Mouse (Mus musculus): Measurements from ENCODE around the gene Spcs2.

The Spcs2 gene

GRCm38 (mm10) chr7:99863362-99863761 lies at the start of gene Spcs2:
TSS of gene Spcs2 (minus strand) at chr7:99863462.
- no peak for DNase-seq

- DNase-seq = no peak
These were observed 47.8 kb upstream of the Spcs2 start for GRCm38 (mm10) chr7:99911038-99911437.

GRCm38 (mm10) chr7:99907463-99907862 lies 44.2 kb upstream of the Spcs2 start:
- DNase-seq = no peak

GRCm38 (mm10) chr7:99906346-99906745 lies 43.1 kb upstream of the Spcs2 start:
- DNase-seq = no peak

GRCm38 (mm10) chr7:99904421-99905005 lies 41.3 kb upstream of the Spcs2 start:
- DNase-seq = no peak

GRCm38 (mm10) chr7:99902918-99903665 lies 39.8 kb upstream of the Spcs2 start:
- no peak for DNase-seq

GRCm38 (mm10) chr7:99902208-99902607 lies 38.9 kb upstream of the Spcs2 start:
- DNase-seq = no peak

GRCm38 (mm10) chr7:99896905-99897304 lies 33.6 kb upstream of the Spcs2 start:
- no peak for DNase-seq

GRCm38 (mm10) chr7:99894478-99894877 lies 31.2 kb upstream of the Spcs2 start:
- DNase-seq = no peak

- no peak for DNase-seq
These were observed 30.7 kb upstream of the Spcs2 start for GRCm38 (mm10) chr7:99893967-99894366.

GRCm38 (mm10) chr7:99892351-99892750 lies 29.1 kb upstream of the Spcs2 start:
- DNase-seq = no peak

GRCm38 (mm10) chr7:99891471-99891870 lies 28.2 kb upstream of the Spcs2 start:
- no peak for DNase-seq

- DNase-seq = no peak
These were observed 27.0 kb upstream of the Spcs2 start for GRCm38 (mm10) chr7:99890168-99890755.

- DNase-seq = peak in 1 of 2 experiments; percentile 20
These were observed 26.1 kb upstream of the Spcs2 start for GRCm38 (mm10) chr7:99889175-99889880.

GRCm38 (mm10) chr7:99887743-99888142 lies 24.5 kb upstream of the Spcs2 start:
- DNase-seq = no peak

- no peak for DNase-seq
These were observed 24.0 kb upstream of the Spcs2 start for GRCm38 (mm10) chr7:99887230-99887735.

GRCm38 (mm10) chr7:99878254-99878653 lies 15.0 kb upstream of the Spcs2 start:
- DNase-seq = no peak

- peak; percentile 44 to 81 for DNase-seq
These were observed 13.1 kb upstream of the Spcs2 start for GRCm38 (mm10) chr7:99876345-99876744.

GRCm38 (mm10) chr7:99875891-99876290 lies 12.6 kb upstream of the Spcs2 start:
- no peak for DNase-seq

- no peak for DNase-seq
These were observed 10.7 kb upstream of the Spcs2 start for GRCm38 (mm10) chr7:99873965-99874364.

- DNase-seq = no peak
These were observed 6.0 kb upstream of the Spcs2 start for GRCm38 (mm10) chr7:99869296-99869695.

- DNase-seq = no peak
These were observed 2.0 kb upstream of the Spcs2 start for GRCm38 (mm10) chr7:99865219-99865618.
